Mouse (Mus musculus) liver, adult 2 months (tissue): ENCODE measurements around the gene Prkx. TPM values are rescaled to one million over a fixed set of nuclear protein-coding genes. Genes with fewer than 3 reads are reported as not detected.
A peak's percentile ranks its signal among the peaks of the same experiment; 100 is the strongest.

Experiments used
- DNase-seq: peaks from one replicate; pipeline ENCODE4 v3.0.0-alpha.2; 2011; ENCODE audit warnings: low read depth, low spot score; ENCODE audit errors: extremely low read depth
- H3K27ac ChIP-seq: fragments of 200-500 bp; replicated peaks from 2 replicates; pipeline ENCODE4 v1.5.1; 2012; ENCODE audit warnings: low read depth, mild to moderate bottlenecking, control low read depth, inconsistent platforms, low read length; ENCODE audit not compliant: insufficient read depth
- H3K27me3 ChIP-seq: fragments of 200-500 bp; 2 replicates; pipeline ENCODE4 v1.6.1; 2012; ENCODE audit warnings: mild to moderate bottlenecking, moderate library complexity, low read length, inconsistent platforms; ENCODE audit not compliant: control insufficient read depth, insufficient read depth
- H3K36me3 ChIP-seq: fragments of 200-500 bp; 2 replicates; pipeline ENCODE4 v1.6.1; 2012; ENCODE audit warnings: low read length, inconsistent platforms; ENCODE audit not compliant: control insufficient read depth, insufficient read depth
- H3K4me1 ChIP-seq: fragments of 200-500 bp; 2 replicates; pipeline ENCODE4 v1.6.1; 2011; ENCODE audit warnings: low read length; ENCODE audit not compliant: control insufficient read depth, insufficient read depth
- H3K4me3 ChIP-seq: fragments of 200-500 bp; 2 replicates; pipeline ENCODE4 v1.5.1; 2011; ENCODE audit warnings: low read depth, mild to moderate bottlenecking, control low read depth, low read length, moderate library complexity; ENCODE audit not compliant: insufficient read depth
- H3K79me2 ChIP-seq: fragments of 200-500 bp; 2 replicates; pipeline ENCODE4 v1.6.1; 2012; ENCODE audit warnings: inconsistent platforms, mild to moderate bottlenecking, low read length, moderate library complexity; ENCODE audit not compliant: control insufficient read depth, insufficient read depth
- H3K9ac ChIP-seq: fragments of 200-500 bp; 2 replicates; pipeline ENCODE4 v1.6.1; 2012; ENCODE audit warnings: low read depth, mild to moderate bottlenecking, control low read depth, inconsistent platforms, low read length
- CTCF ChIP-seq: fragments of 200-500 bp; IDR thresholded peaks from 2 replicates; pipeline ENCODE4 v1.5.1; 2011; ENCODE audit warnings: low read depth, low read length, control low read depth
- POLR2A ChIP-seq: fragments of 200-500 bp; IDR thresholded peaks from 2 replicates; pipeline ENCODE4 v1.6.1; 2011; ENCODE audit warnings: low read length, control low read depth; ENCODE audit not compliant: insufficient read depth; ENCODE audit errors: extremely low read depth
- WGBS: fragments of 180-500 bp; shearing (Covaris S2); methylation state at CpG from one replicate; pipeline ENCODE4 v1.1.7; 2018; 5-methylcytosine and 5-hydroxymethylcytosine counted together
- polyA plus RNA-seq: library from polyadenylated mRNA; depleted of rRNA; stranded (reverse); fragments of >200 nt; gene quantifications from 2 replicates; pipeline ENCODE4 v1.2.3, GENCODE M21; 2012
- total RNA-seq: library from RNA; depleted of rRNA; stranded (reverse); fragments of >200 nt; gene quantifications from 2 replicates; pipeline ENCODE4 v1.2.3, GENCODE M21; 2014

Gene Prkx
- total and polyA plus RNA-seq, 2 experiments: 1.3 to 2.2 TPM

- no peak overlapping the region for H3K27ac ChIP-seq
- no peaks in the 10 kb centered on the region for H3K27me3 ChIP-seq
- no peak overlapping the region for H3K4me3 ChIP-seq
- TF ChIP-seq POLR2A (no peak), CTCF (no peak)
- H3K36me3 ChIP-seq: no peaks in the 10 kb centered on the region
- DNase-seq: no peak
- no peaks in the 10 kb centered on the region for H3K79me2 ChIP-seq
- H3K9ac ChIP-seq: no peak overlapping the region
- no peaks in the 10 kb centered on the region for H3K4me1 ChIP-seq
Observed at GRCm38 (mm10) chrX:77786354-77786753, 9.7 kb downstream of the Prkx start.

DNA sequence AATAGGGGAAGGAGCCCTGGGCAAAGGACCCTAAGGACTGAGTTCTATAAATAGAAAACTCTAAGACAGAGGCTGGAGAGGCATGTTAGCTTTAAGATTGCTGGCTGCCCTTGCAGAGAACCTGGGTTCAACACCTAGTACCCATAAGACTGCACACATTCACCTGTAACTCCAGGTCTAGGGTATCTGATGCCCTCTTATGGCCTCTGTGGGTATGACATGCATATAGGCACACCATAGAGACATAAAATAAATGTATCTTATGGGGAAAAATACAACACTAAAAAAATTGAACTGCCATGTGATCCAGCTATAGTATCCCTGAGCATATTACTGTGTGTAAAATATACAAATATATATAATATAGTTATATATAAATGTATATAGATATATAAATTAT lies 18.3 kb downstream of the Prkx start:
- H3K4me3 ChIP-seq: no peak overlapping the region
- DNase-seq: no peak
- no peak overlapping the region for H3K27ac ChIP-seq
- H3K4me1 ChIP-seq: no peaks in the 10 kb centered on the region
- TF ChIP-seq CTCF: no peak
- no peak for TF ChIP-seq POLR2A
- no peak overlapping the region for H3K9ac ChIP-seq
- H3K36me3 ChIP-seq: no peaks in the 10 kb centered on the region; the same call in 1 of the 2 replicates
- no peaks in the 10 kb centered on the region for H3K27me3 ChIP-seq
- H3K79me2 ChIP-seq: no peaks in the 10 kb centered on the region

DNA sequence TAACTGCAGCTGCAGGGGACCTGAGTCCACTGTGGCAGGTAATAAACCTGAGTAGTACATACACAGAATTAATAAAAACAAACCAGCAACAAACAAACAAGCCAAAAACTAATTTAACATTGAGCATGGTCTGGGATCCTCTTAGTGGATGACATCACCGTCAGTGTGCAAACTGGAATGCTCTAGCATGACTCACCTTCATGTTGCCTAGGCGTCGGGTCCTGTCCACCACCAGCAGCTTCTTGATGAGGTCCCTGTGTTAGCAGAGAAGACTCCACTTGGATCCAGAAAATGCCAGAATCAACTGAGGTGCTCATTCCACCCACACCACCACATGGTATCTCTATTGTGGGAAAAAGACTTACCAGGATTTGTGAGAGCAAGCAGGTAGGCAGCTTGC lies 30.9 kb downstream of the Prkx start:
- no peaks in the 10 kb centered on the region for H3K4me1 ChIP-seq
- no peak for TF ChIP-seq CTCF
- TF ChIP-seq POLR2A: no peak
- WGBS: 88% methylated on average over 3 of the region's 3 CpGs

GRCm38 (mm10) chrX:77744260-77744659 lies 51.8 kb downstream of the Prkx start:
- H3K79me2 ChIP-seq: no peaks in the 10 kb centered on the region
- H3K27me3 ChIP-seq: no peaks in the 10 kb centered on the region
- no peak overlapping the region for H3K27ac ChIP-seq
- DNase-seq: peak; percentile 22
- H3K36me3 ChIP-seq: no peaks in the 10 kb centered on the region
- WGBS: 38% methylated on average over 2 of the region's 2 CpGs
- no peak overlapping the region for H3K4me3 ChIP-seq
- no peaks in the 10 kb centered on the region for H3K4me1 ChIP-seq
- H3K9ac ChIP-seq: no peak overlapping the region
- TF ChIP-seq CTCF (no peak), POLR2A (no peak)

More for the DNA sequence above, 30.9 kb downstream of the Prkx start:
- H3K79me2 ChIP-seq: no peaks in the 10 kb centered on the region
- no peak overlapping the region for H3K4me3 ChIP-seq
- H3K9ac ChIP-seq: no peak overlapping the region
- no peak overlapping the region for H3K27ac ChIP-seq
- no peaks in the 10 kb centered on the region for H3K27me3 ChIP-seq
- DNase-seq: no peak
- no peaks in the 10 kb centered on the region; the same call in 1 of the 2 replicates for H3K36me3 ChIP-seq

- Histone ChIP-seq H3K4me1 (no peaks in the 10 kb centered on the region), H3K27ac (no peak overlapping the region), H3K36me3 (no peaks in the 10 kb centered on the region), H3K79me2 (no peaks in the 10 kb centered on the region), H3K9ac (no peak overlapping the region), H3K27me3 (no peaks in the 10 kb centered on the region), H3K4me3 (no peak overlapping the region)
- WGBS: 10% methylated on average over 1 of the region's 1 CpGs
- peak; percentile 16 for DNase-seq
- TF ChIP-seq POLR2A: no peak
- peak; percentile 66 for TF ChIP-seq CTCF
Observed at GRCm38 (mm10) chrX:77741383-77741782, 54.7 kb downstream of the Prkx start.

- TF ChIP-seq CTCF (no peak), POLR2A (no peak)
- no peaks in the 10 kb centered on the region for H3K4me1 ChIP-seq
- WGBS: 82% methylated on average over 9 of the region's 9 CpGs
- no peaks in the 10 kb centered on the region for H3K27me3 ChIP-seq
- H3K4me3 ChIP-seq: no peak overlapping the region
- DNase-seq: no peak
- H3K27ac ChIP-seq: no peak overlapping the region
- no peak overlapping the region for H3K9ac ChIP-seq
- no peaks in the 10 kb centered on the region for H3K36me3 ChIP-seq
- H3K79me2 ChIP-seq: no peaks in the 10 kb centered on the region
Observed at GRCm38 (mm10) chrX:77733930-77734536, 62.0 kb downstream of the Prkx start.
